Mouse (Mus musculus) intestine, embryonic 15.5 days (tissue): ENCODE data around the gene Pkp1. TPM values are rescaled to one million over a fixed set of nuclear protein-coding genes. Genes with fewer than 3 reads are reported as not detected.

Experiments used
- ATAC-seq: fragments of 200-750 bp; cut with Nextera tagmentation; 2 replicates; pipeline ENCODE4 v1.8.0; 2017; ENCODE audit warnings: moderate TSS enrichment, moderate library complexity
- H3K27ac ChIP-seq: fragments of 300-500 bp; sonication (generic); 2 replicates; pipeline ENCODE4 v1.5.1; 2015; ENCODE audit warnings: mild to moderate bottlenecking, inconsistent platforms
- H3K27me3 ChIP-seq: fragments of 300-500 bp; sonication (generic); replicated peaks from 2 replicates; pipeline ENCODE4 v1.6.1; 2015; ENCODE audit warnings: inconsistent platforms
- H3K36me3 ChIP-seq: fragments of 300-500 bp; sonication (generic); 2 replicates; pipeline ENCODE4 v1.6.1; 2015; ENCODE audit warnings: inconsistent platforms
- H3K4me1 ChIP-seq: fragments of 300-500 bp; sonication (generic); replicated peaks from 2 replicates; pipeline ENCODE4 v1.6.1; 2015; ENCODE audit warnings: inconsistent platforms
- H3K4me2 ChIP-seq: fragments of 300-500 bp; sonication (generic); replicated peaks from 2 replicates; pipeline ENCODE4 v1.6.1; 2015; ENCODE audit warnings: mild to moderate bottlenecking, inconsistent platforms
- H3K4me3 ChIP-seq: fragments of 300-500 bp; sonication (generic); replicated peaks from 2 replicates; pipeline ENCODE4 v1.5.1; 2015; ENCODE audit warnings: inconsistent platforms
- H3K9ac ChIP-seq: fragments of 300-500 bp; sonication (generic); 2 replicates; pipeline ENCODE4 v1.6.1; 2015; ENCODE audit warnings: inconsistent platforms
- H3K9me3 ChIP-seq: fragments of 300-500 bp; sonication (generic); 2 replicates; pipeline ENCODE4 v1.6.1; 2016; ENCODE audit warnings: inconsistent platforms
- WGBS: fragments of 180-500 bp; shearing (Covaris S2); methylation state at CpG from one replicate; pipeline ENCODE4 v1.1.7; 2015; 5-methylcytosine and 5-hydroxymethylcytosine counted together
- polyA plus RNA-seq: library from polyadenylated mRNA; unstranded; fragments of >200 nt; fragmentation: Nextera tagmentation; extraction: Ambion mirVana; gene quantifications from 2 replicates; pipeline ENCODE4 v1.2.1, GENCODE M21; 2015

Gene Pkp1
- polyA plus RNA-seq, 1 experiment from 2014 or later, result 0.08 TPM

DNA sequence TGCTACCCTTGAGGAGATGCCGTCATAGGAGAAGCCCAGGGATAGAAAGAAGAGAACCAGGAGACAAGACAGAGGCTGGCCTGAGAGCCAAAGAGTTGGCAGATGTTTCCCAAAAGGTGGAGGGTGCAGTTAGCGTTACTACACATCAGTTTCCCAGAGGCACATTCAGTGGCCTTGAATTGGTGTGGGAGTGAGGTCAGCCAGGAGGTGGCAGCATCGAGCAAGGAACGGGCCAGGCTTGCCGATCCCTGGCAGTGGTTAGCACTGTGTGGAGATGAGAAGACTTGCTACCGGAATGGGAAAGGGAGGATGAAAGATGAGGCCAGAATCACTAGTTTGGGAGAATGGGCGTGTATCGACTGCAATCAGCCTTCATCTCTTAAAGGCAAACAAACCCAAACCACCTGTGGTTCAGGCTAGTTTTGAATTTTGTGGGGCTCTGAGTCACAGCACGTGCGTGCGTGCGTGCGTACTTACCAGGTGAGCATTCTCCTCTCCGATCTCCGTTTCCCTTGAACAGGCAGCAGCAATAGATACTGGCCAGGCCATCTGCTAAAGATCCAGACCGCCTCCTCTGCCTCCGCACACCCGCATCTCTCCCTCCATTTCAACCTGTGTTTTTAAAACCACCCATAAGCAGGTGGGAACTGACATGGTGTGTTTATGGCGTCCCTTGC is 53.4 kb downstream of the Pkp1 start:
- 46% methylated on average over 19 of the region's 19 CpGs for WGBS

DNA sequence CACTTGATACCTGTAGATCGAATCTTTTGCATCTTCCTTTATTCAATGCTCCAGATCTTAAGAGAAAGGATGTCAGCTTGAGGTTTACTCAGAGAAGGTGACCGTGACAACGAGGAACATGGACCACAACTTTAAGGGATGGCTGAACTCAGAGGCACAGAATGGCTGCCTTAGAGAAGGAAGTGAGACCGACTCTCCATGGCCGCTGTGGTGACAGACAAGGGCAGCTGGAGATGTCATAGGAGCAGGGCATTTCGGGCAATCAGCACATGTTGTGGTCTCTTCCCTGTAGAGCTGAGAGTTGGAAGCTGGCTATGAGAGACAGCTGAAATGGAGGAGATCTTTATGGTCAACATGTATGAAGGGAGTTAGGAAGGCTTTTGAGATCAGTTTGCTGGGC is 54.2 kb downstream of the Pkp1 start:
- no peaks in the 10 kb centered on the region for H3K27me3 ChIP-seq
- no peak overlapping the region for H3K9ac ChIP-seq
- H3K27ac ChIP-seq, result no peak overlapping the region
- no peak overlapping the region for H3K4me2 ChIP-seq
- H3K9me3 ChIP-seq, result no peaks in the 10 kb centered on the region
- no peak for ATAC-seq
- WGBS, result 84% methylated on average over 6 of the region's 6 CpGs
- no peaks in the 10 kb centered on the region for H3K4me1 ChIP-seq
- no peak overlapping the region for H3K4me3 ChIP-seq
- H3K36me3 ChIP-seq, result no peaks in the 10 kb centered on the region

More for the DNA sequence above, 53.4 kb downstream of the Pkp1 start:
- H3K4me2 ChIP-seq, result no peak overlapping the region
- no peak overlapping the region for H3K27ac ChIP-seq
- H3K36me3 ChIP-seq, result no peaks in the 10 kb centered on the region
- H3K9ac ChIP-seq, result no peak overlapping the region
- no peak overlapping the region for H3K4me3 ChIP-seq
- peak; percentile 83 for ATAC-seq
- no peaks in the 10 kb centered on the region for H3K9me3 ChIP-seq
- no peaks in the 10 kb centered on the region for H3K27me3 ChIP-seq
- no peaks in the 10 kb centered on the region for H3K4me1 ChIP-seq

DNA sequence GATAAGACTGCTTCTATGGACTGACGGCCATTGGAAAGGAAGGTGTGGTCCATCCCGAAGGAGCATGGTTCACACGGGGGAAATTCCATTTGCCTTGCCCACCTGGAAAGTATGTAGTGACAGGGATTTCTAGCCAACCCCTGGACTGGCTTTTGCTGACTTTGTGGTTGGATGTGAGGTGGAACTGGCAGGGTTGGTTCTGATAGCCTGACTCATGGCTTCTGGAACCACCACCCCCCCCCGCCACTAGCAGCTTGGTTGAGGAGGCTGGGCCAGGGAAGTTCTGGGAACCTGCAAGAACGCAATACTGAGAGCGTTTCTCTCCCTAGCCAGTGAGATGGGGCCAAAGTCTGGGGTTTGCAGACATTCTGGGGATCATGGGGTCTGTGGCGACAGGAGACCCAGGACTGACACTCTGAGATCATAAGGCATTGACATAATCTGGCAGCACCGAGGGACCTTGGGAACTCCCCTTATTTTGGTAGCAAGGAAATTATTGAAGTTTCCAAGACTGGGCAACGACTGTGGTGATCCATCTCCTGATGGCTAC is 55.1 kb downstream of the Pkp1 start:
- 74% methylated on average over 9 of the region's 9 CpGs for WGBS
- Histone ChIP-seq H3K9me3 (no peaks in the 10 kb centered on the region), H3K4me2 (no peak overlapping the region), H3K4me1 (no peaks in the 10 kb centered on the region), H3K27ac (no peak overlapping the region), H3K36me3 (no peaks in the 10 kb centered on the region), H3K4me3 (no peak overlapping the region), H3K9ac (no peak overlapping the region), H3K27me3 (no peaks in the 10 kb centered on the region)
- ATAC-seq, result no peak

DNA sequence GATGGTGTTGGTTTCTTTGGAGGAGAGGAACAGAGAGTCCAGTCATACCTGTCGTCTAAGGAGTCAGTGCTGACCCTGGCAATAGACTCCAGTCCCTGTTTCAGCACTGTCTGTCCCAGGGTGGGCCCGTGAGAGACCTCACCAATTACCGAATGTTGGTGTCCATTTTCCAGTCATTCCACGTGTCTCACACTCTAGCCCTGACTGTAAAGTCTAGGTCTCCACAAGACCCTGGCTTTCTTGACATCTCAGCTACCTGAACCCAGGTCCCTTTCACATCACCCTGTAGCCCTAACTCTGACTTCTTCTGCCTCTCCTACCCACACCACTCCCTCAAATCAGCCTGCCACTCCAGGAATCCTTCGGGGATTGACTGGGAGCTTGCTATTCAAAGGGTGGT is 56.4 kb downstream of the Pkp1 start:
- Histone ChIP-seq H3K4me3 (no peak overlapping the region), H3K9me3 (no peaks in the 10 kb centered on the region), H3K36me3 (no peaks in the 10 kb centered on the region), H3K9ac (no peak overlapping the region), H3K27me3 (no peaks in the 10 kb centered on the region), H3K4me1 (no peaks in the 10 kb centered on the region), H3K4me2 (no peak overlapping the region), H3K27ac (no peak overlapping the region)
- no peak for ATAC-seq
- 76% methylated on average over 5 of the region's 5 CpGs for WGBS

DNA sequence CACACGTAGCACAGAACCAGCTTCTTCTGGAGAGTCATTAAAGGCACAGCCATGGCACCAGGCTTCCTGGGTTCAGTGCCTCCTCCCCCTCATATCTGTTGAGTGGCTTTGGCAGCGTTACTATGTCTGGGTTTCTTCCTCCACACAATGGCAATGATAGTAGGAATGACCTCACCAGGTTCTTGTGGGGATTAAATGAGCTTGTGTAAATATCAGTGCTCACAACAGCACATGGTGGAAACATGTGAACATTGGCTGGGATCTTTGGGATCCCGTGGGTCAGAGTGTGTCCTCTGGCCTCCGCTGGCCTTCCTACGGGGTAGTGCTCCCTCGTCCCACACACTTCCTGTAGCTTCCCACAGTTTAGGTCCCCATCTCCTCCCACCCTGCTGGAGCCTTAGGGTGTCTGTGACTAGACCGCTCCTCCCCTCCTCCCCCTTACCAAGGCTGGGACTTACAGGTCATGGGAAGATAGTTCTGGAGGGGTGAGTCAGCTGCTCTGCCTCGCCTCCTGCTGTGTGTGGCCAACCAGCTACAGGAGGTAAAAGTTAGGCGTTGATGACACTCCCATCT is 56.9 kb downstream of the Pkp1 start:
- Histone ChIP-seq H3K4me3 (no peak overlapping the region), H3K4me2 (no peak overlapping the region), H3K27ac (no peak overlapping the region), H3K9ac (no peak overlapping the region), H3K9me3 (no peaks in the 10 kb centered on the region), H3K4me1 (no peaks in the 10 kb centered on the region), H3K36me3 (no peaks in the 10 kb centered on the region), H3K27me3 (no peaks in the 10 kb centered on the region)
- no peak for ATAC-seq
- WGBS, result 55% methylated on average over 9 of the region's 9 CpGs

DNA sequence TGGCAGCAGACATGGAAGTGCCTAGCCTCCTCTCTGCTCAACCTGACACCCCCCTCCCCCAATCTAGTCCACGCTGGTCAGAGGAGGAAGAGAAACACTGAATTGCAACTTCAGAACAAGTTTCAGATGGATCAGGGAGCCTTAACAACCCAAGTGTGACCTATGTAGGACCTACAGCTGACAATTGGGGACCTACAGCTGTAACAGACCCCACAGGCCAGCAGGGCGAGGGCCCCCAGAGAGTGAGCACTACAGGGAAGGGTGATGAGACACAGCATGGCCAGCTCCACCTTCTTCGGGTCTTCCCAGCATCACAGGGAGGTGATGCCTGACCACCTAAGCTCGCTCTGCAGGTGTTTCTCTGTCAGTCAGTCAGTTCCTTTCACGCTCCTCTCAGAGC is 57.9 kb downstream of the Pkp1 start:
- 72% methylated on average over 5 of the region's 5 CpGs for WGBS
- no peak overlapping the region for H3K27ac ChIP-seq
- H3K4me1 ChIP-seq, result no peaks in the 10 kb centered on the region
- H3K9ac ChIP-seq, result no peak overlapping the region
- no peaks in the 10 kb centered on the region for H3K27me3 ChIP-seq
- H3K4me3 ChIP-seq, result no peak overlapping the region
- ATAC-seq, result no peak
- no peaks in the 10 kb centered on the region for H3K36me3 ChIP-seq
- no peaks in the 10 kb centered on the region for H3K9me3 ChIP-seq
- H3K4me2 ChIP-seq, result no peak overlapping the region

DNA sequence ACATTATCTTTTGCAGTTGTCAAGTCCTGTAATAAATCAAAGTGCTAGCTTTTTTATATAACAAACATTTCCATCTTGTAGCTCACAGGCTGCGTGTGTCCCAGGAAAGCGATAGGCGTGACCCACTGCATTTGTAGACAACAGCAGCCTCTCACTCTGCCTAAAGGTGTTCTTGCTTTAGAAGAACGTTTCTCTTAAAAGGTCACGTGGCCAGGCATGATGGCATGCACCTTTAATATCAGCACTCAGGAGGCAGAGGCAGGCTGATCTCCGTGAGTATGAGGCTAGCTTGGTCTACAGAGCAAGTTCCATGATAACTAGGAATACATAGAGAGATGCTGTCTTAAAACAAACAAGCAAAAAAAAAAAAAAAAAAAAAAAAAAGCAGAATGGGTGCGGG is 60.5 kb downstream of the Pkp1 start:
- no peaks in the 10 kb centered on the region for H3K27me3 ChIP-seq
- no peak overlapping the region for H3K9ac ChIP-seq
- H3K4me2 ChIP-seq, result no peak overlapping the region
- no peak for ATAC-seq
- no peaks in the 10 kb centered on the region for H3K9me3 ChIP-seq
- 84% methylated on average over 7 of the region's 7 CpGs for WGBS
- H3K27ac ChIP-seq, result no peak overlapping the region
- no peak overlapping the region for H3K4me3 ChIP-seq
- H3K4me1 ChIP-seq, result no peaks in the 10 kb centered on the region
- no peaks in the 10 kb centered on the region for H3K36me3 ChIP-seq

DNA sequence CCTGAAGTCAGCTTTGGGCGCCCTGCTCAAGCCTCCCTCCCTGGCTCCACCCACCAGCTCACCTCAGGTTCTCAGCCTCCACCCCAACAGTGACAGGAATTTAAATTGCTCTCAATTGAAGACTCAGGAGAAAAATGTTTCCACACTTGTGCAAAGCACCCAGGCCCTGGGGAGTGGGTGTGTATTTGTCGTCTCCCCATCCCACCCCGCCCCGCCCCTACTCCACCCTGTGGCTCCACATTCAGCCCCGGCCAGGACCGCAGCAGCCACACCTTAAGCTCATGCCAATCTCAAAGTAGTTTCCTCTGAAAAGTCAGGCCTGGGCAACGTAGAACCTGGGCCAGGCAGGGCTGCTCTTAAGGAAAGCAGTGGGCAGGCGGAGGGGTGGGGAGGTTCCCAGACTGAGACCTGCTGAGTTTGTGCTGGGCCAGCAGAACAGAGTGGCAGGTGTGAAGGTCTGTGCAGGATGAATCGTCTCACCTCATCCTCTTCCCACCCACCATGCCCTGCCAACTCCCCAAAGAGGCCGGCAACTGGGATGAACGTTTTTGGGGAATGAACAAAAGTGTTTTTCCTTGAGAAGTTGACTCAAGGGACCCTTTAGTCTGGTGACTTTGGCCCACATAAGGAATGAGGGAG is 61.8 kb downstream of the Pkp1 start:
- Histone ChIP-seq H3K4me1 (peaks cover 7% of the 10 kb centered on the region; the same call in 1 of the 2 replicates), H3K4me3 (no peak overlapping the region), H3K36me3 (no peaks in the 10 kb centered on the region), H3K4me2 (no peak overlapping the region), H3K9me3 (no peaks in the 10 kb centered on the region), H3K9ac (no peak overlapping the region), H3K27me3 (no peaks in the 10 kb centered on the region), H3K27ac (no peak overlapping the region)
- ATAC-seq, result peak; percentile 48
- 47% methylated on average over 11 of the region's 11 CpGs for WGBS

DNA sequence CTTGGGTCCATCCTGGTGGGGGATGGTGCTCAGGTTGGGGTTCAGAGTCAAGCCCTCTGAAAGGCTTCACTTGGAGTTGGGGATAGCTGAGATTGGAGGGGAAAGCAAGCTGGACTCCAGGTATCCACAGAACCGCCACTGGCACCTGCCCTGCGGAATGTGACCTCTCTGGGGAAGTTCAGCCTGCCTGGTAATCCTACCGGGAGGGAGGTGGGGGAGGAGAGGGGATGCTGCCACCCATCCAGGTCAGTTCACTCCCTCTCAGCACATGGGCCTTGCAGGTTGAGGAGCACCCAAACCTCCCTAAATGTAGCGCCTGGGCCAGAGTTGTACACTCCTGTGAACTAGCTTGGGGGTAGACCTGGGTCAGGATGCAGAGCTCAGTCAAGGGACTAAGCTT is 62.9 kb downstream of the Pkp1 start:
- no peaks in the 10 kb centered on the region for H3K27me3 ChIP-seq
- no peak overlapping the region for H3K4me2 ChIP-seq
- H3K4me3 ChIP-seq, result no peak overlapping the region
- H3K9me3 ChIP-seq, result no peaks in the 10 kb centered on the region
- H3K9ac ChIP-seq, result no peak overlapping the region
- no peak overlapping the region for H3K27ac ChIP-seq
- no peaks in the 10 kb centered on the region for H3K36me3 ChIP-seq
- WGBS, result 61% methylated on average over 4 of the region's 4 CpGs
- H3K4me1 ChIP-seq, result peaks cover 10% of the 10 kb centered on the region; the same call in 1 of the 2 replicates
- no peak for ATAC-seq

DNA sequence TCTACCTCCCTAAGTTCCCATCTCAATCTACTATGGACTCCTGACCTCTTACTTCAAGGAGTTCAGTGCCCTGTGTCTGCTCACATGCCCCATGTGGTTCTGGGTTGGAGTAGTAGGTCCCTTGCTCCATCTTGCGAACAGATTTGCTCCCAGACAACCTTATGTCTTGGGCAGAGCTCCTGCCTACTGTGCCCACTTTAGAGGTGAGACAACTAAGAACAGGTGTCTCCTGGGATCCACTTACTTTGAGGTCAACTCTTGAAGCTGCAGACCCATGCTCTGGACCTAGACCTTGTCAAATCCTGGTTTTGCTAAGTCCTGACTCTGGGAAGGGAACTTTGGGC is 63.7 kb downstream of the Pkp1 start:
- Histone ChIP-seq H3K4me2 (no peak overlapping the region), H3K27ac (no peak overlapping the region), H3K9ac (no peak overlapping the region), H3K36me3 (no peaks in the 10 kb centered on the region), H3K27me3 (no peaks in the 10 kb centered on the region), H3K4me1 (peaks cover 10% of the 10 kb centered on the region; the same call in 1 of the 2 replicates), H3K4me3 (no peak overlapping the region), H3K9me3 (no peaks in the 10 kb centered on the region)
- no peak for ATAC-seq
- 97% methylated on average over 1 of the region's 1 CpGs for WGBS

DNA sequence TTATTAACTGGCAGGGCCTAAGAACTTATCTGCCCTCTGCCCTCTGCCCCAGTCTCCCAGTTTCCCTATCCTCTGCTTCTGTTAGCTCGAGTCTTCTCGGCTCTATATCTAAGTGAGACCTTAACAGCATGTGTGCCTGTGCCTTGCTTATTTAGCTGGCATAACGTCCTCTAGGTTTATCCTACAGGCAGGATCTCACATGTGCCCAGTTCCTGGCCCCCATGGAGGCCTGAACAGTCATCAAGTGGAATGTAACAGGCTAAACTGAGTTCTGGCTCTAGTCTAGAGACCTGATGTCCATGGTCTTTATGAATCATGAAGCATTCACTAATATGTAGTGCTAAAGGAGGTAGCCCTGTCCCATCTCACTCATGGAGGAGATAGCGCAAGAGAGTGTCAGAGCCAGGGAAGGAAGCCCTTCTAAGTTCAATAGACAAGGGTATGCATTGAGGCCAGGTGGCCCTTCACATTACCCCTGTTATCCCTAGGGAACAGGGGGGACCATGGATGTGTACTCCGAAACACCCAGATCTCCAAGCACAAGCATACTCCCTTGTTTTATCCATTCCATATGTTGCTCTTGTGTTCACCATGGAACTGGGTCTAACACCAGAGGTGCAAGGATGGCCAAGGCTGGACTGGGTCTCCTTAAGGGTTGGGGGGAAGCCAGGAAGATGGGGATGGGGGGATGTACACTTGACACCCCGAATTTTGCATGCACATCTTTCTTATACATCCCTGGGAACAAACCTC is 64.2 kb downstream of the Pkp1 start:
- WGBS, result 83% methylated on average over 6 of the region's 6 CpGs
- H3K27me3 ChIP-seq, result no peaks in the 10 kb centered on the region

DNA sequence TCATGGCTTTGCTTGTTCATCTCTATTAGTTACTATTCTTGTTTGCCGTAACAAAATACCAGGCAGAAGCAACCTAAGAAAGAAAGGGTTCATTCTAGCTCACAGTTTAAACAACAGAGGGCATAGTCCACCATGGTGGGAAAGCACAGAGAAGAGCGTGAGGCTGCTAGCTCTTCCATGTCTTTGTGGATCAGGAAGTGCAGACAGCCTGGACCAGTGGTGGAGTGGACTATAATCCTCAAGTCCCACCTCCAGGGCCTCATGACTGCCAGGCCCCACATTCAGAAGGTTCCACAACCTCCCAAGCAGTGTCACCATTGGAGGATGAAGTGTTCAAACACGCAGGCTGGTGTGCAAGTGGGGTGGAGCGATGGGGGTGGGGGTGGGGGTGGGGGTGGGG is 65.8 kb downstream of the Pkp1 start:
- Histone ChIP-seq H3K27ac (no peak overlapping the region), H3K4me1 (peaks cover 10% of the 10 kb centered on the region; the same call in 1 of the 2 replicates)
- WGBS, result 75% methylated on average over 4 of the region's 4 CpGs

More for the DNA sequence above, 64.2 kb downstream of the Pkp1 start:
- ATAC-seq, result no peak
- no peak overlapping the region for H3K4me3 ChIP-seq
- H3K9me3 ChIP-seq, result no peaks in the 10 kb centered on the region
- H3K4me2 ChIP-seq, result no peak overlapping the region
- no peaks in the 10 kb centered on the region for H3K36me3 ChIP-seq
- H3K4me1 ChIP-seq, result peaks cover 10% of the 10 kb centered on the region; the same call in 1 of the 2 replicates
- H3K9ac ChIP-seq, result no peak overlapping the region
- no peak overlapping the region for H3K27ac ChIP-seq

More for the DNA sequence above, 65.8 kb downstream of the Pkp1 start:
- H3K4me2 ChIP-seq, result no peak overlapping the region
- ATAC-seq, result peak; percentile 53; the same call in 1 of the 2 replicates
- H3K27me3 ChIP-seq, result no peaks in the 10 kb centered on the region
- no peak overlapping the region for H3K4me3 ChIP-seq
- H3K9me3 ChIP-seq, result no peaks in the 10 kb centered on the region
- H3K9ac ChIP-seq, result no peak overlapping the region
- no peaks in the 10 kb centered on the region for H3K36me3 ChIP-seq
